Mouse (Mus musculus) thymus, postnatal 10 days (tissue): ENCODE results near the gene Creld2.
A peak's percentile ranks its signal among the peaks of the same experiment; 100 is the strongest.
"Not testable (repeated sequence)": the region's sequence is repeated elsewhere in the genome, so short reads cannot be mapped to it uniquely, and the experiment has no call there.

Source experiments
- DNase-seq, 2 experiments: peaks; one replicate each; pipeline ENCODE4 v3.0.0; 2021; ENCODE audit warnings: low spot score in 2 of 2

Creld2 gene

GRCm38 (mm10) chr15:88819026-88819905 is at the start of gene Creld2, which contains the start of gene Alg12:
TSS of gene Creld2 (plus strand) at chr15:88819646.
TSS of gene Alg12 (minus strand) at chr15:88819318.
- peak; percentile 97 to 100 for DNase-seq

GRCm38 (mm10) chr15:88774630-88775029 is 44.8 kb upstream of the Creld2 start:
- not testable (repeated sequence) for DNase-seq

- no peak for DNase-seq
Observed at GRCm38 (mm10) chr15:88792140-88792850, 27.2 kb upstream of the Creld2 start.

GRCm38 (mm10) chr15:88794729-88795128 is 24.7 kb upstream of the Creld2 start:
- not testable (repeated sequence) for DNase-seq

- DNase-seq = no peak
Observed at GRCm38 (mm10) chr15:88799950-88800371, 19.5 kb upstream of the Creld2 start.

GRCm38 (mm10) chr15:88800921-88801354 is 18.5 kb upstream of the Creld2 start:
- DNase-seq = no peak

GRCm38 (mm10) chr15:88801903-88802302 is 17.5 kb upstream of the Creld2 start:
- DNase-seq = no peak

GRCm38 (mm10) chr15:88802348-88802747 is 17.1 kb upstream of the Creld2 start:
- DNase-seq = no peak

GRCm38 (mm10) chr15:88808121-88808520 is 11.3 kb upstream of the Creld2 start:
- no peak for DNase-seq

- DNase-seq = no peak
Observed at GRCm38 (mm10) chr15:88810369-88810768, 9.1 kb upstream of the Creld2 start.

- no peak for DNase-seq
Observed at GRCm38 (mm10) chr15:88813262-88813661, 6.2 kb upstream of the Creld2 start.

- not testable (repeated sequence) for DNase-seq
Observed at GRCm38 (mm10) chr15:88813873-88814272, 5.6 kb upstream of the Creld2 start.

GRCm38 (mm10) chr15:88814411-88815047 is 4.9 kb upstream of the Creld2 start:
- DNase-seq = no peak

GRCm38 (mm10) chr15:88815196-88815700 is 4.2 kb upstream of the Creld2 start:
- DNase-seq = no peak

- DNase-seq = no peak
Observed at GRCm38 (mm10) chr15:88819906-88820303, 459 bp downstream of the Creld2 start.

GRCm38 (mm10) chr15:88821403-88821802 is 2.0 kb downstream of the Creld2 start:
- DNase-seq = no peak

GRCm38 (mm10) chr15:88822513-88822912 is 3.1 kb downstream of the Creld2 start:
- no peak for DNase-seq

- DNase-seq = no peak
Observed at GRCm38 (mm10) chr15:88823376-88823775, 3.9 kb downstream of the Creld2 start.

GRCm38 (mm10) chr15:88827466-88827865 is 8.0 kb downstream of the Creld2 start:
- no peak for DNase-seq

- DNase-seq = peak; percentile 30 to 50
Observed at GRCm38 (mm10) chr15:88827991-88828799, 8.7 kb downstream of the Creld2 start.
